In the genomic region with DNA sequence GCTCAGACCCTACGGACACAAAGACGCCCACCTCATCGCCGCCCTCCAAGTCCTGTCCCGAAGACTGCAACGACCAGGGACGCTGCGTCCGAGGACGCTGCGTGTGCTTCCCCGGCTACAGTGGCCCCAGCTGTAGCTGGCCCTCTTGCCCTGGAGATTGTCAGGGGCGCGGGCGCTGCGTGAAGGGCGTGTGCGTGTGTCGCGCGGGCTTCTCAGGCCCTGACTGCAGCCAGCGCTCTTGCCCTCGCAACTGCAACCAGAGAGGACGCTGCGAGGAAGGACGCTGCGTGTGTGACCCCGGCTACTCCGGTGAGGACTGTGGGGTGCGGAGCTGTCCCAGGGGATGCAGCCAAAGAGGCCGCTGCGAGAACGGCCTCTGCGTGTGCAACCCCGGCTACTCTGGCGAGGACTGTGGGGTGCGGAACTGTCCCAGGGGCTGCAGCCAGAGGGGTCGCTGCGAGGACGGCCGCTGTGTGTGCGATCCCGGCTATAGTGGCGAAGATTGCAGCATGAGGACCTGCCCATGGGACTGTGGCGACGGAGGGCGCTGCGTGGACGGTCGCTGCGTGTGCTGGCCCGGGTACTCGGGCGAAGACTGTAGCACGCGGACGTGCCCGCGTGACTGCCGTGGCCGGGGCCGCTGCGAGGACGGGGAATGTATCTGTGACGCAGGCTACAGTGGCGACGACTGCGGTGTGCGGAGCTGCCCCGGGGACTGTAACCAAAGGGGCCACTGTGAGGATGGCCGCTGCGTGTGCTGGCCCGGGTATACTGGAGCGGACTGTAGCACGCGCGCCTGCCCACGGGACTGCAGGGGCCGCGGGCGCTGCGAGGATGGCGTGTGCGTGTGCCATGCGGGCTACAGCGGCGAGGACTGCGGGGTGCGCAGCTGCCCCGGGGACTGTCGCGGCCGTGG, we compare ENCODE assay signal across 9 mouse cellular contexts. TPM values are rescaled to one million over a fixed set of nuclear protein-coding genes. Genes with fewer than 3 reads are reported as not detected.
DNase-seq lines count a peak whose midpoint lies in the region; ATAC-seq and TF ChIP-seq lines count a peak whose summit lies in the region.
"Had no signal": no experiment of that assay in that cellular context is flagged by ENCODE, and none has a peak within 500 bp of the region (broad histone marks: within the 10 kb centered on the region; RNA-seq: fewer than 3 reads in every experiment).

No protein-coding gene starts in this region.

- TF ChIP-seq CTCF in gastrocnemius, adult 2 months (IDR thresholded peaks at IDR 0.05): no peak
- TF ChIP-seq CTCF in E14TG2a.4 (conservative IDR thresholded peaks at IDR 0.05; ENCODE audit: low read length): no peak

- peak; percentile 33 for ATAC-seq in forebrain, embryonic 16.5 days
- 0 out of 2 replicates have a peak, but pooled peaks have one; percentile 9 for ATAC-seq in megakaryocyte progenitor cell, adult 5-6 weeks (replicated peaks; ENCODE audit: poor library complexity)
- no peak for ATAC-seq in frontal cortex, adult (ENCODE audit: low TSS enrichment)

- H3K27me3 ChIP-seq in E14TG2a.4 (ENCODE audit: insufficient read depth, low read length): peaks cover 82% of the 10 kb centered on the region
- H3K27me3 ChIP-seq in forebrain, embryonic 16.5 days (replicated peaks; ENCODE audit: control insufficient read depth, insufficient read depth, low read length): peaks cover 44% of the 10 kb centered on the region

- 8% methylated on average over 87 of the region's 93 CpGs for WGBS in forebrain, embryonic 16.5 days

- H3K9me3 ChIP-seq in E14TG2a.4 (ENCODE audit: low read length): no peaks in the 10 kb centered on the region
- H3K9me3 ChIP-seq in forebrain, embryonic 16.5 days (ENCODE audit: control insufficient read depth, low read length): no peaks in the 10 kb centered on the region

- peak overlapping the region; percentile 63 for H3K4me2 ChIP-seq in forebrain, embryonic 16.5 days (ENCODE audit: low read length)

- H3K36me3 ChIP-seq in E14TG2a.4 (ENCODE audit: insufficient read depth, low read length): no peaks in the 10 kb centered on the region
- no peaks in the 10 kb centered on the region for H3K36me3 ChIP-seq in forebrain, embryonic 16.5 days (ENCODE audit: control insufficient read depth, insufficient read depth)

- peaks cover 24% of the 10 kb centered on the region for H3K4me1 ChIP-seq in E14TG2a.4 (replicated peaks; ENCODE audit: low read depth, low read length)
- peaks cover 11% of the 10 kb centered on the region for H3K4me1 ChIP-seq in forebrain, embryonic 16.5 days (replicated peaks; ENCODE audit: control insufficient read depth, insufficient read depth, low read length)

- H3K27ac ChIP-seq in gastrocnemius, adult 2 months: no peak overlapping the region
- no peak overlapping the region for H3K27ac ChIP-seq in forebrain, embryonic 16.5 days (ENCODE audit: low read length)
- H3K27ac ChIP-seq: liver, embryonic 14.5 days had no signal

- peak overlapping the region; percentile 47 for H3K4me3 ChIP-seq in gastrocnemius, adult 2 months
- H3K4me3 ChIP-seq in E14TG2a.4 (replicated peaks; ENCODE audit: low read length): peak overlapping the region; percentile 70
- H3K4me3 ChIP-seq in forebrain, embryonic 16.5 days (replicated peaks; ENCODE audit: low read length): peak overlapping the region; percentile 41

- DNase-seq in gastrocnemius, adult 2 months: no peak
- DNase-seq in gastrocnemius, postnatal 10 days: no peak
- DNase-seq in ovary, postnatal 36 days (ENCODE audit: low spot score): no peak
- no peak for DNase-seq in cerebellum, adult 8-10 months

- intact Hi-C loops in gastrocnemius, adult 2 months (cut with DNase I): no loop called here

- peak overlapping the region; percentile 25 for H3K9ac ChIP-seq in forebrain, embryonic 16.5 days (replicated peaks; ENCODE audit: low read depth, low read length)
- H3K9ac ChIP-seq: liver, embryonic 14.5 days had no signal

RNA-seq across cellular contexts. Expression of a gene that starts 1.1 kb away (rescaled TPM):
- total RNA-seq in gastrocnemius, adult 2 months (2021): 10 to 100 TPM; 30.7 to 41.6 TPM
- total RNA-seq in gastrocnemius, postnatal 10 days (2021): 100 to 1,000 TPM in 1 of 2 experiments, 10 to 100 TPM in 1; 90.2 to 123 TPM
- polyA plus RNA-seq in forebrain, embryonic 16.5 days (2015; fragmentation: Nextera tagmentation; extraction: Ambion mirVana): 0.08 and 0.09 TPM in 2 replicates
- total RNA-seq in megakaryocyte progenitor cell, adult 5-6 weeks (2015): not detected in 2 replicates
- total RNA-seq in megakaryocyte progenitor cell, adult 5-6 weeks (2017): not detected in 2 replicates

RNA-seq across cellular contexts. Expression of a gene that starts 24.5 kb away (rescaled TPM):
- total RNA-seq in gastrocnemius, adult 2 months (2021): 1 to 10 TPM; 7.1 to 9.1 TPM
- 10 to 100 TPM; 12.7 to 14.4 TPM for total RNA-seq in gastrocnemius, postnatal 10 days (2021)
- polyA plus RNA-seq in forebrain, embryonic 16.5 days (2015; fragmentation: Nextera tagmentation; extraction: Ambion mirVana): 111 and 119 TPM in 2 replicates
- 25.5 and 27.8 TPM in 2 replicates for total RNA-seq in megakaryocyte progenitor cell, adult 5-6 weeks (2015)
- total RNA-seq in megakaryocyte progenitor cell, adult 5-6 weeks (2017): 24.3 and 30.2 TPM in 2 replicates

RNA-seq across cellular contexts. Expression of a gene that starts 26.8 kb away (rescaled TPM):
- 1 to 10 TPM; 4.5 to 9.3 TPM for total RNA-seq in gastrocnemius, adult 2 months (2021)
- 1 to 10 TPM; 4.5 to 4.7 TPM for total RNA-seq in gastrocnemius, postnatal 10 days (2021)
- polyA plus RNA-seq in forebrain, embryonic 16.5 days (2015; fragmentation: Nextera tagmentation; extraction: Ambion mirVana): 14.6 and 16.7 TPM in 2 replicates
- 3.8 and 4.1 TPM in 2 replicates for total RNA-seq in megakaryocyte progenitor cell, adult 5-6 weeks (2015)
- total RNA-seq in megakaryocyte progenitor cell, adult 5-6 weeks (2017): 17.7 and 40.0 TPM in 2 replicates

RNA-seq across cellular contexts. Expression of a gene that starts 42.1 kb away (rescaled TPM):
- under 1 TPM; 0.28 to 0.36 TPM for total RNA-seq in gastrocnemius, adult 2 months (2021)
- under 1 TPM; 0.61 to 0.63 TPM for total RNA-seq in gastrocnemius, postnatal 10 days (2021)
- 5.0 and 10.4 TPM in 2 replicates for polyA plus RNA-seq in forebrain, embryonic 16.5 days (2015; fragmentation: Nextera tagmentation; extraction: Ambion mirVana)
- 0.17 and 0.34 TPM in 2 replicates for total RNA-seq in megakaryocyte progenitor cell, adult 5-6 weeks (2015)
- not detected in 2 replicates for total RNA-seq in megakaryocyte progenitor cell, adult 5-6 weeks (2017)

RNA-seq across cellular contexts. Expression of a gene that starts 43.1 kb away (rescaled TPM):
- total RNA-seq in gastrocnemius, adult 2 months (2021): 10 to 100 TPM; 40.5 to 42.2 TPM
- 10 to 100 TPM; 32.6 to 33.7 TPM for total RNA-seq in gastrocnemius, postnatal 10 days (2021)
- 16.2 and 17.7 TPM in 2 replicates for polyA plus RNA-seq in forebrain, embryonic 16.5 days (2015; fragmentation: Nextera tagmentation; extraction: Ambion mirVana)
- total RNA-seq in megakaryocyte progenitor cell, adult 5-6 weeks (2015): 26.5 and 33.5 TPM in 2 replicates
- total RNA-seq in megakaryocyte progenitor cell, adult 5-6 weeks (2017): 15.3 and 19.7 TPM in 2 replicates

Comparison
In these comparisons a context has a peak if more than half of its experiments do, and no peak if none do; other contexts are left out.
1. RNA of a gene that starts 1.1 kb away (total RNA-seq): 90.2 to 123 TPM in gastrocnemius, postnatal 10 days and 30.7 to 41.6 TPM in gastrocnemius, adult 2 months; not detected in megakaryocyte progenitor cell, adult 5-6 weeks; every median in the first group is over 10 times any median in the second.
2. Peak in every context shown above with its lines, with median percentiles within 50 percentile points of each other: H3K4me3 ChIP-seq.